Mouse (Mus musculus) ES-Bruce4 (cell line): ENCODE measurements at regions not wholly inside any gene's neighbourhood (a gene's known extent, or its start where the extent isn't known, plus 50 kb on each side); places are given as distances from the start of the nearest gene placed in this dataset.
"Not testable (repeated sequence)": the region's sequence is repeated elsewhere in the genome, so short reads cannot be mapped to it uniquely, and the experiment has no call there.

Experiments used
- H3K27ac ChIP-seq: 2 replicates; pipeline ENCODE4 v1.5.1; 2012; ENCODE audit warnings: low read length, inconsistent platforms; ENCODE audit not compliant: insufficient read depth
- H3K27me3 ChIP-seq: 2 replicates; pipeline ENCODE4 v1.6.1; 2012; ENCODE audit warnings: mild to moderate bottlenecking, low read length, inconsistent platforms; ENCODE audit not compliant: control insufficient read depth, poor library complexity, insufficient read depth, severe bottlenecking
- H3K36me3 ChIP-seq: 2 replicates; pipeline ENCODE4 v1.6.1; 2012; ENCODE audit warnings: inconsistent platforms, mild to moderate bottlenecking, low read length, moderate library complexity; ENCODE audit not compliant: control insufficient read depth, poor library complexity, insufficient read depth, severe bottlenecking
- H3K4me1 ChIP-seq: one replicate; pipeline ENCODE4 v1.8.1; 2011; ENCODE audit warnings: low read length; ENCODE audit not compliant: control insufficient read depth, insufficient read depth
- H3K4me3 ChIP-seq: 2 replicates; pipeline ENCODE4 v1.5.1; 2011; ENCODE audit warnings: low read depth, mild to moderate bottlenecking, low read length
- H3K9ac ChIP-seq: 2 replicates; pipeline ENCODE4 v1.6.1; 2012; ENCODE audit warnings: low read depth, mild to moderate bottlenecking, inconsistent platforms; ENCODE audit not compliant: poor library complexity, severe bottlenecking
- H3K9me3 ChIP-seq: replicated peaks from 2 replicates; pipeline ENCODE4 v1.6.1; 2012; ENCODE audit warnings: mild to moderate bottlenecking, low read length, inconsistent platforms; ENCODE audit not compliant: control insufficient read depth, poor library complexity, insufficient read depth, severe bottlenecking
- CTCF ChIP-seq: IDR thresholded peaks from one replicate; pipeline ENCODE4 v1.8.1; 2011; ENCODE audit warnings: low read depth, low read length
- EP300 ChIP-seq: IDR thresholded peaks from 2 replicates; pipeline ENCODE4 v1.6.1; 2011; ENCODE audit warnings: low read depth, low read length; ENCODE audit not compliant: insufficient read depth
- POLR2A ChIP-seq: IDR thresholded peaks from one replicate; pipeline ENCODE4 v1.8.1; 2011; ENCODE audit warnings: low read length; ENCODE audit not compliant: insufficient read depth

DNA sequence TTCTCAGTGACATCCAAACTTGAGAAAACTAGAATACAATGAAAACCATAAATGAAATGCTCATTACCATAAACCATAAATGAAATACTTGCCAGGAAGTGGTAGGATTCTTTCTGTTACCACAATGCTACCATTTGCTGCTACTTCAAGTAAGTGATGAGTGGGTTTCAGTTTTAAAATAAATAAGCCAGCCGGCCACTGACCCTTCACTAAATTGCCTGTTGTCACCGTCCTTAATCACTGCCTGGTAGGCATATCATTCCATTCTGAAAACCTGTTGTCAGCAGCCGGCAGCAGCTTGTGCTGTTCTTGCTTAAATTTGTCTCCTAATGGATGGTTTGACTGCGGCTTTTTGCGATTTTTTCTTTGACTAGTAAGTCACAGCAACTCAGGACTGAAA, 99.6 kb upstream of the Gm9887 start:
- H3K27ac ChIP-seq = no peak overlapping the region
- no peaks in the 10 kb centered on the region for H3K4me1 ChIP-seq
- H3K36me3 ChIP-seq = no peaks in the 10 kb centered on the region
- no peaks in the 10 kb centered on the region for H3K27me3 ChIP-seq
- TF ChIP-seq EP300 (no peak), CTCF (no peak), POLR2A (no peak)
- no peak overlapping the region for H3K9ac ChIP-seq
- H3K9me3 ChIP-seq = no peaks in the 10 kb centered on the region
- H3K4me3 ChIP-seq = no peak overlapping the region

DNA sequence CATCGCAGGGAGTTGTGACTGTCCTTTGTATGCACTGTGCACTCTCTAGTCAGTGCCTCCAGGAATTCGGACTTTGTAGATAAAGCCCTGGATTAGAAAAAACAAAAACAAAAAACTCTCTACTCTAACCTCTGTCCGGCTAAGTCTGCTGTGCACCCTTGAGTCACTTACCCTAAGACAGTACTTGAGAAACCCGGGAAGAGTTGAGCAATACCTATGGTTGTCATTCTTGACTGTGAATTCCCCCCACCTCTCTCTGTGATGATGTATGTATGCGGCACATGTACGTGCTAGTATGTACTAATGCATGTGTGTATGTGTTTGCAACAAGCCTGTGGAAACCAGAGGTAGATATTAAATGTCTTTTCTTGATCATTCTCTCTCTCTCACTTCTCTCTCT, 96.7 kb upstream of the Gm9887 start:
- TF ChIP-seq POLR2A (no peak), CTCF (no peak), EP300 (no peak)
- Histone ChIP-seq H3K27ac (no peak overlapping the region), H3K27me3 (no peaks in the 10 kb centered on the region), H3K9ac (no peak overlapping the region), H3K4me3 (no peak overlapping the region), H3K9me3 (no peaks in the 10 kb centered on the region), H3K36me3 (no peaks in the 10 kb centered on the region), H3K4me1 (no peaks in the 10 kb centered on the region)

DNA sequence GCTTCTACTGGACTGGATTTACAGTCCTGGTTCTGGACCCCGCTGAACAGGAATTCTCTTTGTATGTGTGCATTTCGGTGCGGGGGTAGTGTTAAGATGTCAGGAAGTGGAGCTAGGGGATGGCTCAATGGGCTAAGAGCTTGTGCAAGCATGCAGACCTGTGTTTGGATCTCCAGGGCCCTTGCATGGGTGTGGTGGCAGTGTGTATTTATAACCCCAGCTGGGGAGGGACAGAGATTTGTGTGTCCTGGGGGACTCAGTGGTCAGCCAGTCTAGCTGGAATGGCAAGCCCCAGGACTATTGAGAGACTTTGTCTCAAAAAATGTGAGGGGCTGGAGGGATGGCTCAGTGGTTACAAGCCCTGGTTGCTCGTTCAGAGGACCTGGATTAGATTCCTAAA, 95.1 kb upstream of the Gm9887 start:
- no peak for TF ChIP-seq CTCF
- no peak for TF ChIP-seq EP300
- TF ChIP-seq POLR2A = no peak
- Histone ChIP-seq H3K9me3 (no peaks in the 10 kb centered on the region), H3K4me3 (no peak overlapping the region)

DNA sequence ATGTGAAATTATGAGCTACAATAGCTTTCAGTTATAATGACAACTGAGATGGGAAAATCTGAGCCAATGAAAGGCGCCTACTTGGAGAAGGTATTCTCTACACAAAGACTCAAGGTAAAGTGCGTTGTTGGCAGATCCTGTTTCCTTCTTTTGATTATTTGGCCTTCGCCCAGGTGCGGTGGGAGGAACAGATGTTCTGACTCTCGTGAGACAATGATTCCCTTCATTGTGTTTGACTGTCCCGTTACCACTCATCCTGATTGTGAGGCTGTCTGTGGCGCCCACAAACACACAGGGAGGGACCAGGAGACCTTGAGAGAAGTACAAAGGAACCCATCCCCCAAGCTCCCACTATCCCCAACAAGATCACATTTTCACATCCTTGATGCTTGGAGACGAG, 92.6 kb upstream of the Gm9887 start:
- H3K9me3 ChIP-seq = no peaks in the 10 kb centered on the region
- H3K4me3 ChIP-seq = no peak overlapping the region
- TF ChIP-seq EP300 = no peak
- no peak for TF ChIP-seq POLR2A
- no peak for TF ChIP-seq CTCF
- H3K4me1 ChIP-seq = no peaks in the 10 kb centered on the region
- H3K27me3 ChIP-seq = no peaks in the 10 kb centered on the region
- no peaks in the 10 kb centered on the region for H3K36me3 ChIP-seq
- no peak overlapping the region for H3K9ac ChIP-seq
- H3K27ac ChIP-seq = no peak overlapping the region

More for the DNA sequence above, 95.1 kb upstream of the Gm9887 start:
- Histone ChIP-seq H3K36me3 (no peaks in the 10 kb centered on the region), H3K4me1 (no peaks in the 10 kb centered on the region), H3K27me3 (no peaks in the 10 kb centered on the region), H3K27ac (no peak overlapping the region), H3K9ac (no peak overlapping the region)

DNA sequence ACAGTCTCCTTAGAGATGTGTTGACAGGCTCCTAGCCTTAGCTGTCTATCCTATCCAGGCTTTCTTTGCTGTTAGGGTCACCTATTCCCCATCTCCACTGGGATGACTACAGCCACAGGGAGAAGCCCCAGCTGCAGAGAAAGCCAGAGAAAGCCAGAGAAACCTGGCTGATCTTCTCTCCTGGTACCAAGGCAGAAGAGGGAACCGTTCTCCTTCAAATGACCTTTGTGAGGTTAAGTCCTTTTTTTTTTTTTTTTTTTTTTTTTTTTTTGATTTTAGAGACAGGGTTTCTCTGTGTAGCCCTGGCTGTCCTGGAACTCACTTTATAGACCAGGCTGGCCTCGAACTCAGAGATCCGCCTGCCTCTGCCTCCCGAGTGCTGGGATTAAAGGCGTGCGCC, 91.1 kb upstream of the Gm9887 start:
- not testable (repeated sequence) for H3K4me3 ChIP-seq, H3K9ac ChIP-seq, H3K27me3 ChIP-seq, H3K9me3 ChIP-seq, H3K4me1 ChIP-seq, H3K27ac ChIP-seq, H3K36me3 ChIP-seq

DNA sequence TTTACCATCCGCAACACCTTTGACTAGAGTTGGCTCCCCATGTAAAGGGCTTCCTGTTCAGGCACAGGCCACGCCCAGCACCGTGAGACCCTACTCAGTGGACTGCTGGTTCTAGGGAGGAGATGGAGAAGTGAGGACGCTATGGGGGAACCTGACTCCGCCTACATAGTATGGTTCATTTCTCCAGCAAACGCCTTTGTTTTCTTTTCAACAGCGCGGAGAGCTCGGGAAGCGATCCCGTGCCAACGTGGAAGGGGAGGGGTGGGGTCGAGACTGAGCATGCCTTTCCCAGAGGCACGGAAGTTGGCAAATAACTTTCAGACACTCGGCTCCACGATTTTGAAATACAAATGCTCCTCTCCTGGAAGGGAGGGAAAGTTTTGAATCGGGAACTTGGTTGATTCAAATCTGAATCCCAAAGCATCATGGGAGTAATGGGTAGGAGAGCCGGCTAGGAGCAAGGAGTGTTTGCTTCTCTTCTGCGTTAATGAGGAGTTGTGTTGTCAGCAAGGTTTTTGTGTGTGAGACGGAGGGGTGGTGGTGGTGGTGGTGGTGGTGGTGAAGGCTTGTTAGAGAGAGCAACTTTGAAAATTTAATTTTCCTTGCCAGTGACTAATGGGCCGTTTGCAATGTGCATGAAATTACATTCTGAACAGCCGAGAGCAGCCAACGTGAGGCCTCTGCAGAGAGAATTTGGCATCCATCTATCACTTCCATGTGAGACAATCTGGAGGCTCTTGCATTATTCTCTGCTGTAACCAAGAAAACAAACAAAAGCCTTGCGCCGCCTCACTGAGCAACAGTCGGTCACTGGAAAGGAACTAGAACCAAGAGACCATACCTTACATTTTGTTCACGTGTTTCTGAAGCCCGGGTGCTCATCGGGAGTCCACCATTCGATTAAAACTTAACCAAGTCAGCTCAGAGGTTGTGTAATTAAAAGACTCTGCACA, 89.9 kb upstream of the Gm9887 start:
- H3K4me1 ChIP-seq = no peaks in the 10 kb centered on the region
- H3K36me3 ChIP-seq = no peaks in the 10 kb centered on the region
- H3K27ac ChIP-seq = no peak overlapping the region
- H3K9ac ChIP-seq = no peak overlapping the region
- peak overlapping the region; percentile 55 for H3K4me3 ChIP-seq
- TF ChIP-seq EP300 = no peak
- no peak for TF ChIP-seq POLR2A
- no peak for TF ChIP-seq CTCF
- H3K9me3 ChIP-seq = no peaks in the 10 kb centered on the region
- H3K27me3 ChIP-seq = no peaks in the 10 kb centered on the region
